Mouse (Mus musculus): ENCODE measurements around the gene Dars. TPM values are rescaled to one million over a fixed set of nuclear protein-coding genes. Genes with fewer than 3 reads are reported as not detected.

Dars gene
- 146 and 156 TPM in 2 replicates for polyA plus RNA-seq (2015; fragmentation: Nextera tagmentation; extraction: Ambion mirVana)

GRCm38 (mm10) chr1:128416584-128417532, at the start of gene Dars:
TSS of gene Dars (minus strand) at chr1:128417368.
- peak within 1 kb of the TSS; percentile 77 for H3K4me2 ChIP-seq
- peak; percentile 93 for ATAC-seq
- peaks cover 3% of the 10 kb centered on the region; the same call in 1 of the 2 replicates for H3K36me3 ChIP-seq (ENCODE audit: poor library complexity, severe bottlenecking)
- peaks cover 6% of the 10 kb centered on the region for H3K4me1 ChIP-seq
- no peaks in the 10 kb centered on the region for H3K27me3 ChIP-seq
- no peaks in the 10 kb centered on the region for H3K9me3 ChIP-seq (replicated peaks)
- WGBS = under 1% methylated on average over 65 of the region's 68 CpGs
- H3K9ac ChIP-seq = peak within 1 kb of the TSS; percentile 93
- H3K27ac ChIP-seq = peak within 1 kb of the TSS; percentile 88
- peak within 1 kb of the TSS; percentile 86 for H3K4me3 ChIP-seq

GRCm38 (mm10) chr1:128466828-128467227, 49.7 kb upstream of the Dars start:
- H3K4me2 ChIP-seq = no peak overlapping the region
- no peaks in the 10 kb centered on the region for H3K36me3 ChIP-seq (ENCODE audit: poor library complexity, severe bottlenecking)
- WGBS = 70% methylated on average over 1 of the region's 1 CpGs
- H3K9ac ChIP-seq = no peak overlapping the region
- H3K4me3 ChIP-seq = no peak overlapping the region
- H3K4me1 ChIP-seq = peaks cover 5% of the 10 kb centered on the region
- ATAC-seq = peak; percentile 39; the same call in 1 of the 2 replicates
- H3K27ac ChIP-seq = no peak overlapping the region
- no peaks in the 10 kb centered on the region for H3K9me3 ChIP-seq (replicated peaks)
- H3K27me3 ChIP-seq = no peaks in the 10 kb centered on the region

- no peaks in the 10 kb centered on the region for H3K4me1 ChIP-seq
- no peaks in the 10 kb centered on the region for H3K27me3 ChIP-seq
- H3K4me3 ChIP-seq = no peak overlapping the region
- H3K4me2 ChIP-seq = no peak overlapping the region
- WGBS = 86% methylated on average over 5 of the region's 5 CpGs
- H3K9ac ChIP-seq = no peak overlapping the region
- no peaks in the 10 kb centered on the region for H3K36me3 ChIP-seq (ENCODE audit: poor library complexity, severe bottlenecking)
- no peak for ATAC-seq
- H3K27ac ChIP-seq = no peak overlapping the region
- H3K9me3 ChIP-seq (replicated peaks) = no peaks in the 10 kb centered on the region
Measured at GRCm38 (mm10) chr1:128463478-128463877, 46.3 kb upstream of the Dars start.

- H3K9me3 ChIP-seq (replicated peaks) = no peaks in the 10 kb centered on the region
- no peaks in the 10 kb centered on the region for H3K27me3 ChIP-seq
- 0 out of 2 replicates have a peak, but pooled peaks cover 1% of the 10 kb centered on the region for H3K4me1 ChIP-seq
- 87% methylated on average over 3 of the region's 3 CpGs for WGBS
- no peak for ATAC-seq
- no peaks in the 10 kb centered on the region for H3K36me3 ChIP-seq (ENCODE audit: poor library complexity, severe bottlenecking)
- H3K9ac ChIP-seq = no peak overlapping the region
- H3K4me3 ChIP-seq = no peak overlapping the region
- H3K4me2 ChIP-seq = no peak overlapping the region
- no peak overlapping the region for H3K27ac ChIP-seq
Measured at GRCm38 (mm10) chr1:128462389-128462788, 45.2 kb upstream of the Dars start.

GRCm38 (mm10) chr1:128460780-128461179, 43.6 kb upstream of the Dars start:
- no peak overlapping the region for H3K9ac ChIP-seq
- H3K27me3 ChIP-seq = no peaks in the 10 kb centered on the region
- no peaks in the 10 kb centered on the region for H3K36me3 ChIP-seq (ENCODE audit: poor library complexity, severe bottlenecking)
- H3K4me1 ChIP-seq = 0 out of 2 replicates have a peak, but pooled peaks cover 6% of the 10 kb centered on the region
- WGBS = 89% methylated on average over 6 of the region's 6 CpGs
- H3K9me3 ChIP-seq (replicated peaks) = no peaks in the 10 kb centered on the region
- H3K4me2 ChIP-seq = no peak overlapping the region
- H3K4me3 ChIP-seq = no peak overlapping the region
- no peak for ATAC-seq
- no peak overlapping the region for H3K27ac ChIP-seq

- no peak overlapping the region for H3K27ac ChIP-seq
- H3K9ac ChIP-seq = no peak overlapping the region
Measured at GRCm38 (mm10) chr1:128459439-128459838, 42.3 kb upstream of the Dars start.

GRCm38 (mm10) chr1:128459011-128459410, 41.8 kb upstream of the Dars start:
- 59% methylated on average over 3 of the region's 3 CpGs for WGBS

More at GRCm38 (mm10) chr1:128459439-128459838, 42.3 kb upstream of the Dars start:
- Histone ChIP-seq H3K27me3 (no peaks in the 10 kb centered on the region), H3K4me1 (0 out of 2 replicates have a peak, but pooled peaks cover 6% of the 10 kb centered on the region), H3K9me3 (replicated peaks) (no peaks in the 10 kb centered on the region), H3K4me3 (no peak overlapping the region), H3K36me3 (ENCODE audit: poor library complexity, severe bottlenecking) (no peaks in the 10 kb centered on the region), H3K4me2 (no peak overlapping the region)
- WGBS = 50% methylated on average over 1 of the region's 1 CpGs
- ATAC-seq = no peak

DNA sequence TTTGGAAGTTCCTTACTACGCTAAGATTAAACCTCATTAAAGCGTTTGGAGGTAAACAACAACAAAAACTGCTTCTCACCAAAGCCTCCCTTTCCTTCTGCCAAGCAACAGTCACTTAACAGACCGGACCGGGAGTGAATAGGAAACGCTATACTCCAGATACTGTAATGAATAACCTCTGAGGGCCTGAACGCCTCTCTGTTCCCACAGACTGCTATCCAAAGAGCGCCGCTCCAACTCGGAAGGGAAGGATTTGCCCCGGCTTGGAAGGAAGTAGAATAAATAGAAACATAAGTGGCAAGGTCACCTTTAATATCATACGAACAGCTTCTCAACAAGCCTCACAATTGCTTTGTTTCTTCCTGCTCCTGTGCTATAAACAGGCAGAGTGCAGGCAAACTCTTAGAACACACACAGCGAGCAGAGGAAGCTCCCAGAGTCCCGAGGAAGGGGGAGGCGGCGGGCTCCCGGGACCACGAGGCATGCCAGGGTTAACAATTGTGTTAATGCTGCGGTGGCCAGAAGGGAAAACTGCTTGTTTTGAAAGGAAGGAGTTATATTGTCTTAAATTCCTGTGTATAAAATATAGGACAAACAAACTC, 39.8 kb upstream of the Dars start:
- WGBS = 41% methylated on average over 18 of the region's 18 CpGs
- peak overlapping the region; percentile 35 for H3K4me2 ChIP-seq
- H3K9me3 ChIP-seq (replicated peaks) = no peaks in the 10 kb centered on the region
- no peaks in the 10 kb centered on the region for H3K27me3 ChIP-seq
- H3K36me3 ChIP-seq (ENCODE audit: poor library complexity, severe bottlenecking) = no peaks in the 10 kb centered on the region
- no peak overlapping the region for H3K4me3 ChIP-seq
- H3K9ac ChIP-seq = no peak overlapping the region
- H3K27ac ChIP-seq = no peak overlapping the region
- 0 out of 2 replicates have a peak, but pooled peaks cover 6% of the 10 kb centered on the region for H3K4me1 ChIP-seq
- 0 out of 2 replicates have a peak, but pooled peaks have one; percentile 63 for ATAC-seq

More at GRCm38 (mm10) chr1:128459011-128459410, 41.8 kb upstream of the Dars start:
- no peaks in the 10 kb centered on the region for H3K9me3 ChIP-seq (replicated peaks)
- H3K4me3 ChIP-seq = no peak overlapping the region
- no peak overlapping the region for H3K9ac ChIP-seq
- no peaks in the 10 kb centered on the region for H3K36me3 ChIP-seq (ENCODE audit: poor library complexity, severe bottlenecking)
- no peak overlapping the region for H3K4me2 ChIP-seq
- 0 out of 2 replicates have a peak, but pooled peaks cover 6% of the 10 kb centered on the region for H3K4me1 ChIP-seq
- no peaks in the 10 kb centered on the region for H3K27me3 ChIP-seq
- H3K27ac ChIP-seq = no peak overlapping the region
- no peak for ATAC-seq

DNA sequence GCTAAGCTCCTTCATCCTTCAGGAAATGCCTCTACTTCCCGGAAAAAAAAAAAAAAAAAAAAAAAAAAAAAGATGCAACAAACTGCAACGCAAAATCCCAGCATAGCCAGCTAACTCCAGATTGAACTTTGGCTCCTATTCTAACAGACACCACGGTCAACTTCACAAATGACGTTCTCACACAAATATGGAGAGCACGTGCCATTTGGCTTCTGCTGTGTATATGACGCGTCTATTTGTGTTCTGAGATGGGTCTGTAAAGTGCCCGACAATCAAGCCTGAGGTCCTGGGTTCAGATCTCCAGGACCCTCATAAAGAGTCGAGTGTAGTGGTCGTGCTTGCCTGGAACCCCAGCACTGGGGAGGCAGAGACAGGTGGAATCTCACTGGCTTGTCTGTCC, 39.1 kb upstream of the Dars start:
- Histone ChIP-seq H3K4me2 (no peak overlapping the region), H3K4me3 (no peak overlapping the region), H3K4me1 (0 out of 2 replicates have a peak, but pooled peaks cover 6% of the 10 kb centered on the region), H3K27me3 (no peaks in the 10 kb centered on the region), H3K27ac (no peak overlapping the region), H3K36me3 (ENCODE audit: poor library complexity, severe bottlenecking) (no peaks in the 10 kb centered on the region), H3K9ac (no peak overlapping the region), H3K9me3 (replicated peaks) (no peaks in the 10 kb centered on the region)
- no peak for ATAC-seq
- WGBS = 95% methylated on average over 10 of the region's 10 CpGs

- no peaks in the 10 kb centered on the region for H3K27me3 ChIP-seq
Measured at GRCm38 (mm10) chr1:128452210-128452609, 35.0 kb upstream of the Dars start.

GRCm38 (mm10) chr1:128451183-128451582, 34.0 kb upstream of the Dars start:
- no peak overlapping the region for H3K27ac ChIP-seq
- no peak overlapping the region for H3K4me3 ChIP-seq
- no peak for ATAC-seq
- no peak overlapping the region for H3K4me2 ChIP-seq
- H3K9ac ChIP-seq = no peak overlapping the region
- H3K27me3 ChIP-seq = no peaks in the 10 kb centered on the region
- WGBS = 77% methylated on average over 4 of the region's 4 CpGs
- H3K36me3 ChIP-seq (ENCODE audit: poor library complexity, severe bottlenecking) = no peaks in the 10 kb centered on the region
- no peaks in the 10 kb centered on the region for H3K4me1 ChIP-seq
- no peaks in the 10 kb centered on the region for H3K9me3 ChIP-seq (replicated peaks)

More at GRCm38 (mm10) chr1:128452210-128452609, 35.0 kb upstream of the Dars start:
- Histone ChIP-seq H3K4me3 (no peak overlapping the region), H3K36me3 (ENCODE audit: poor library complexity, severe bottlenecking) (no peaks in the 10 kb centered on the region), H3K9me3 (replicated peaks) (no peaks in the 10 kb centered on the region), H3K27ac (no peak overlapping the region), H3K4me1 (0 out of 2 replicates have a peak, but pooled peaks cover 3% of the 10 kb centered on the region), H3K4me2 (no peak overlapping the region), H3K9ac (no peak overlapping the region)
- 91% methylated on average over 3 of the region's 3 CpGs for WGBS
- ATAC-seq = no peak
